Mouse (Mus musculus) midbrain, embryonic 11.5 days (tissue): ENCODE measurements around the gene Rpusd3. TPM values are rescaled to one million over a fixed set of nuclear protein-coding genes. Genes with fewer than 3 reads are reported as not detected.

Experiments
- ATAC-seq: fragments of 200-750 bp; cut with Nextera tagmentation; 2 replicates; pipeline ENCODE4 v1.8.0; 2017; ENCODE audit warnings: moderate TSS enrichment, moderate library complexity; ENCODE audit not compliant: low FRiP score
- DNase-seq: peaks from one replicate; pipeline ENCODE4 v3.0.0; 2015; ENCODE audit warnings: low spot score; ENCODE audit errors: missing footprints
- H3K27ac ChIP-seq: fragments of 300-500 bp; sonication (generic); 2 replicates; pipeline ENCODE4 v1.5.1; 2014; ENCODE audit warnings: low read depth, low read length
- H3K27me3 ChIP-seq: fragments of 300-500 bp; sonication (generic); 2 replicates; pipeline ENCODE4 v1.6.1; 2014; ENCODE audit warnings: mild to moderate bottlenecking, low read length, moderate library complexity, mixed read lengths; ENCODE audit not compliant: control insufficient read depth, insufficient read depth
- H3K36me3 ChIP-seq: fragments of 300-500 bp; sonication (generic); 2 replicates; pipeline ENCODE4 v1.6.1; 2014; ENCODE audit warnings: mild to moderate bottlenecking, low read length, moderate library complexity, mixed read lengths; ENCODE audit not compliant: control insufficient read depth, insufficient read depth
- H3K4me1 ChIP-seq: fragments of 300-500 bp; sonication (generic); 2 replicates; pipeline ENCODE4 v1.6.1; 2014; ENCODE audit warnings: low read length; ENCODE audit not compliant: control insufficient read depth, insufficient read depth
- H3K4me2 ChIP-seq: fragments of 300-500 bp; sonication (generic); 2 replicates; pipeline ENCODE4 v1.6.1; 2014; ENCODE audit warnings: mild to moderate bottlenecking, moderate library complexity
- H3K4me3 ChIP-seq: fragments of 300-500 bp; sonication (generic); 2 replicates; pipeline ENCODE4 v1.5.1; 2014; ENCODE audit warnings: low read depth, low read length
- H3K9ac ChIP-seq: fragments of 300-500 bp; sonication (generic); 2 replicates; pipeline ENCODE4 v1.6.1; 2014; ENCODE audit warnings: low read length
- H3K9me3 ChIP-seq: fragments of 300-500 bp; sonication (generic); 2 replicates; pipeline ENCODE4 v1.6.1; 2016; ENCODE audit warnings: low read length; ENCODE audit not compliant: control insufficient read depth
- WGBS: fragments of 180-500 bp; shearing (Covaris S2); extraction: QIAGEN DNeasy Blood & Tissue Kit; methylation state at CpG from one replicate; pipeline ENCODE4 v1.1.7; 2014; 5-methylcytosine and 5-hydroxymethylcytosine counted together
- microRNA-seq: library from miRNA; unstranded; fragments of <30 nt; microRNA quantifications from one replicate; pipeline ENCODE4, GENCODE M21; 2017
- polyA plus RNA-seq: library from polyadenylated mRNA; unstranded; fragments of >200 nt; fragmentation: Nextera tagmentation; extraction: Ambion mirVana; gene quantifications from 2 replicates; pipeline ENCODE4 v1.2.1, GENCODE M21; 2014

The Rpusd3 gene
- polyA plus RNA-seq, 1 experiment from 2014 or later, result 26.6 TPM

GRCm38 (mm10) chr6:113368577-113368976, 50.6 kb downstream of the Rpusd3 start:
- Histone ChIP-seq H3K4me3 (no peak overlapping the region), H3K27ac (no peak overlapping the region), H3K9ac (no peak overlapping the region), H3K36me3 (peaks cover 16% of the 10 kb centered on the region), H3K4me1 (no peaks in the 10 kb centered on the region), H3K9me3 (no peaks in the 10 kb centered on the region), H3K4me2 (no peak overlapping the region), H3K27me3 (no peaks in the 10 kb centered on the region)
- no peak for DNase-seq
- ATAC-seq, result no peak
- WGBS, result 86% methylated on average over 5 of the region's 5 CpGs

GRCm38 (mm10) chr6:113368124-113368523, 51.0 kb downstream of the Rpusd3 start:
- no peak for DNase-seq
- no peak for ATAC-seq
- Histone ChIP-seq H3K4me3 (no peak overlapping the region), H3K9me3 (no peaks in the 10 kb centered on the region), H3K27me3 (no peaks in the 10 kb centered on the region), H3K36me3 (peaks cover 13% of the 10 kb centered on the region), H3K27ac (no peak overlapping the region), H3K4me1 (no peaks in the 10 kb centered on the region), H3K9ac (no peak overlapping the region), H3K4me2 (no peak overlapping the region)
- WGBS, result 87% methylated on average over 7 of the region's 7 CpGs

- peaks cover 13% of the 10 kb centered on the region for H3K36me3 ChIP-seq
- H3K4me2 ChIP-seq, result no peak overlapping the region
- no peaks in the 10 kb centered on the region for H3K9me3 ChIP-seq
- ATAC-seq (no peak), DNase-seq (no peak)
- H3K4me3 ChIP-seq, result no peak overlapping the region
- no peak overlapping the region for H3K9ac ChIP-seq
- WGBS, result 100% methylated on average over 1 of the region's 1 CpGs
- no peaks in the 10 kb centered on the region for H3K27me3 ChIP-seq
- H3K4me1 ChIP-seq, result no peaks in the 10 kb centered on the region
- H3K27ac ChIP-seq, result no peak overlapping the region
These were observed 51.6 kb downstream of the Rpusd3 start for GRCm38 (mm10) chr6:113367574-113367973.

- no peak for DNase-seq
- Histone ChIP-seq H3K9me3 (no peaks in the 10 kb centered on the region), H3K36me3 (peaks cover 11% of the 10 kb centered on the region), H3K4me3 (no peak overlapping the region), H3K4me2 (no peak overlapping the region), H3K27ac (no peak overlapping the region), H3K4me1 (no peaks in the 10 kb centered on the region), H3K9ac (no peak overlapping the region), H3K27me3 (no peaks in the 10 kb centered on the region)
- WGBS, result 86% methylated on average over 6 of the region's 6 CpGs
- ATAC-seq, result no peak
These were observed 52.5 kb downstream of the Rpusd3 start for GRCm38 (mm10) chr6:113366639-113367038.

Small RNA genes within 50 kb of the gene (microRNA-seq; reads per million reads assigned to microRNA genes)
- not detected for gene Gm24387

Other genes with a start within 250 kb of the Rpusd3 start
- 7.6 TPM in 2 replicates for gene Lhfpl4, start 224.0 kb downstream of the Rpusd3 start, polyA plus RNA-seq
- 44.2 and 46.3 TPM in 2 replicates for gene Mtmr14, start 181.5 kb downstream of the Rpusd3 start, polyA plus RNA-seq
- gene Cpne9, start 137.0 kb downstream of the Rpusd3 start, polyA plus RNA-seq, result 0.07 and 0.08 TPM in 2 replicates
- gene Brpf1, start 112.2 kb downstream of the Rpusd3 start, polyA plus RNA-seq, result 20.1 and 22.8 TPM in 2 replicates
- gene Ogg1, start 92.4 kb downstream of the Rpusd3 start, polyA plus RNA-seq, result 12.2 and 13.8 TPM in 2 replicates
- 61.6 and 65.4 TPM in 2 replicates for gene Camk1, start 75.4 kb downstream of the Rpusd3 start, polyA plus RNA-seq
- gene Tada3, start 41.5 kb downstream of the Rpusd3 start, polyA plus RNA-seq, result 59.3 and 62.4 TPM in 2 replicates
- 188 and 208 TPM in 2 replicates for gene Arpc4, start 41.2 kb downstream of the Rpusd3 start, polyA plus RNA-seq
- 3.0 TPM in 2 replicates for gene Ttll3, start 30.1 kb downstream of the Rpusd3 start, polyA plus RNA-seq
- not detected in 2 replicates for gene Cidec, start 16.4 kb upstream of the Rpusd3 start, polyA plus RNA-seq
- 73.1 and 75.0 TPM in 2 replicates for gene Jagn1, start 23.2 kb upstream of the Rpusd3 start, polyA plus RNA-seq
- gene Il17re, start 39.1 kb upstream of the Rpusd3 start, polyA plus RNA-seq, result 0.19 and 0.40 TPM in 2 replicates
- 2.7 and 3.1 TPM in 2 replicates for gene Il17rc, start 52.1 kb upstream of the Rpusd3 start, polyA plus RNA-seq
- gene Creld1, start 64.0 kb upstream of the Rpusd3 start, polyA plus RNA-seq, result 29.2 and 29.9 TPM in 2 replicates
- gene Prrt3, start 82.6 kb upstream of the Rpusd3 start, polyA plus RNA-seq, result 0.97 and 1.1 TPM in 2 replicates
- 88.4 and 90.0 TPM in 2 replicates for gene Emc3, start 112.3 kb upstream of the Rpusd3 start, polyA plus RNA-seq
- gene Fancd2, start 112.3 kb upstream of the Rpusd3 start, polyA plus RNA-seq, result 13.5 and 15.6 TPM in 2 replicates
- 0.42 and 0.47 TPM in 2 replicates for gene Fancd2os, start 181.4 kb upstream of the Rpusd3 start, polyA plus RNA-seq
- gene Brk1, start 185.4 kb upstream of the Rpusd3 start, polyA plus RNA-seq, result 223 and 232 TPM in 2 replicates
- gene Vhl, start 204.6 kb upstream of the Rpusd3 start, polyA plus RNA-seq, result 60.9 and 62.4 TPM in 2 replicates
- 1.6 and 1.9 TPM in 2 replicates for gene Irak2, start 219.1 kb upstream of the Rpusd3 start, polyA plus RNA-seq